Mouse (Mus musculus) limb, embryonic 14.5 days (tissue): Measurements from ENCODE around the gene Tmppe. TPM values are rescaled to one million over a fixed set of nuclear protein-coding genes. Genes with fewer than 3 reads are reported as not detected.
"Not testable (repeated sequence)": the region's sequence is repeated elsewhere in the genome, so short reads cannot be mapped to it uniquely, and the experiment has no call there.

Experiments
- ATAC-seq: fragments of 200-750 bp; cut with Nextera tagmentation; 2 replicates; pipeline ENCODE4 v1.8.0; 2017; ENCODE audit warnings: low read depth, moderate number of reproducible peaks, moderate TSS enrichment; ENCODE audit not compliant: low FRiP score
- DNase-seq: peaks from one replicate; pipeline ENCODE4 v3.0.0-alpha.2; 2015; ENCODE audit warnings: low spot score
- H3K27ac ChIP-seq: fragments of 300-500 bp; sonication (generic); replicated peaks from 2 replicates; pipeline ENCODE4 v1.5.1; 2014; ENCODE audit warnings: low read depth, mild to moderate bottlenecking, low read length, moderate library complexity, mixed read lengths
- H3K27me3 ChIP-seq: fragments of 300-500 bp; sonication (generic); 2 replicates; pipeline ENCODE4 v1.6.1; 2014; ENCODE audit warnings: low read length, mixed read lengths; ENCODE audit not compliant: control insufficient read depth, insufficient read depth
- H3K36me3 ChIP-seq: fragments of 300-500 bp; sonication (generic); 2 replicates; pipeline ENCODE4 v1.6.1; 2014; ENCODE audit warnings: mild to moderate bottlenecking, low read length, moderate library complexity, mixed read lengths; ENCODE audit not compliant: control insufficient read depth, insufficient read depth
- H3K4me1 ChIP-seq: fragments of 300-500 bp; sonication (generic); 2 replicates; pipeline ENCODE4 v1.6.1; 2014; ENCODE audit warnings: antibody characterized with exemption, low read length, mixed read lengths; ENCODE audit not compliant: control insufficient read depth, insufficient read depth
- H3K4me2 ChIP-seq: fragments of 300-500 bp; sonication (generic); replicated peaks from 2 replicates; pipeline ENCODE4 v1.6.1; 2014; ENCODE audit warnings: low read depth, mild to moderate bottlenecking, low read length, moderate library complexity; ENCODE audit not compliant: severe bottlenecking
- H3K4me3 ChIP-seq: fragments of 300-500 bp; sonication (generic); replicated peaks from 2 replicates; pipeline ENCODE4 v1.5.1; 2014; ENCODE audit warnings: low read length
- H3K9ac ChIP-seq: fragments of 300-500 bp; sonication (generic); 2 replicates; pipeline ENCODE4 v1.6.1; 2014; ENCODE audit warnings: mild to moderate bottlenecking, low read depth, low read length, moderate library complexity; ENCODE audit not compliant: severe bottlenecking
- H3K9me3 ChIP-seq: fragments of 300-500 bp; sonication (generic); 2 replicates; pipeline ENCODE4 v1.6.1; 2016; ENCODE audit warnings: low read length; ENCODE audit not compliant: control insufficient read depth
- POLR2A ChIP-seq: fragments of 200-500 bp; IDR thresholded peaks from 2 replicates; pipeline ENCODE4 v1.8.0; 2012; ENCODE audit warnings: inconsistent platforms, mild to moderate bottlenecking, moderate library complexity, borderline replicate concordance; ENCODE audit not compliant: insufficient read depth, insufficient read length; ENCODE audit errors: extremely low read depth
- WGBS: fragments of 180-500 bp; shearing (Covaris S2); extraction: QIAGEN DNeasy Blood & Tissue Kit; methylation state at CpG from one replicate; pipeline ENCODE4 v1.1.7; 2014; 5-methylcytosine and 5-hydroxymethylcytosine counted together
- polyA plus RNA-seq, 2 experiments: library from polyadenylated mRNA; depleted of rRNA in 1 of 2; stranded (reverse) in 1 of 2; unstranded in 1 of 2; fragments of >200 nt; fragmentation: Nextera tagmentation in 1 of 2; extraction: Ambion mirVana in 1 of 2; gene quantifications; 2 replicates each; pipeline versions ENCODE4 v1.2.1 to v1.2.3; 2012 to 2014

Gene Tmppe
- polyA plus RNA-seq (2012; rRNA removed): 4.4 and 5.4 TPM in 2 replicates
- 3.5 and 3.7 TPM in 2 replicates for polyA plus RNA-seq (2014; fragmentation: Nextera tagmentation; extraction: Ambion mirVana)

DNA sequence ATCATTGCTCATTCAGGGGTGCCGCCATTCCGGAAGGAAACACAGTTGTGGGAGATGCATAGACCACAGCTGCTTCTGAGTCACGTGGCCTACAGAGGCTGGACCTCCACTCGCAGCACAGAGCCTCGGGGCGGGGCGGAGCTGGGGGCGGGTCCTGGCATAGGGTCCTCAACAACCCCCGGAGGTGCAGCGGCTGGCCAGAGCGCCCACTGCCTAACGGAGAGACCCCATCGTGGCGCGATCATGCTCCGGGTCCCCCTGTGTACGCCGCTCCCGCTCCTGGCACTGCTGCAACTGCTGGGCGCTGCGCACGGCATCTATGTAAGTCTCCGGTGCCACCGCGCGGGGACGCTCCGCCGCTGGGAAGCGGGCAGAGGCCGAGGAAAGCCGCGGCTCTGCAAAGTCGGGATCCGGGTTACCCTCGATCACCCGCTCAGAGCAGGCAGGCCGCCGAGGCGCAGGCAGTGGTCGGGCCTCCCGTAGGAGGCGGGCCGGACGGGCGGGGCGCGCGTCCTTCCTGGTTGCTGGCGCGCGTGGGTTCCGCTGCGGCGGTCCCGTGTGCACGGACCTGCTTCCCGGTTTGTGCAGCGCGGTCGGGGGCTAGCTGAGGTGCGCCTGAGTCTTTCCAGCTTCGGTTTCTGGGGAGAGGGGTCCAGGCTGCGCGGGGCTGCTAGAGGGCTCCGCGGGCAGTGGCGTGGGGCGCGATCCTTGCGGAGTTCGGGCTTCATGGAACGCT, at the start of gene Tmppe, which contains the start of gene Glb1:
Gene Tmppe (plus strand): TSS at position 157 of the 736 bp plus-strand sequence.
Gene Glb1 (plus strand): TSS at position 128 of the 736 bp plus-strand sequence.
- Histone ChIP-seq H3K4me1 (peaks cover 10% of the 10 kb centered on the region), H3K9ac (peak within 1 kb of the TSS; percentile 89), H3K9me3 (no peaks in the 10 kb centered on the region), H3K27me3 (no peaks in the 10 kb centered on the region), H3K4me2 (peak within 1 kb of the TSS; percentile 79), H3K36me3 (peaks cover 15% of the 10 kb centered on the region), H3K27ac (peak within 1 kb of the TSS; percentile 95), H3K4me3 (peak within 1 kb of the TSS; percentile 86)
- TF ChIP-seq POLR2A: 0 out of 2 replicates have a peak, but pooled peaks have one; percentile 20
- DNase-seq (peak; percentile 89), ATAC-seq (peak; percentile 99)
- under 1% methylated on average over 54 of the region's 73 CpGs for WGBS

DNA sequence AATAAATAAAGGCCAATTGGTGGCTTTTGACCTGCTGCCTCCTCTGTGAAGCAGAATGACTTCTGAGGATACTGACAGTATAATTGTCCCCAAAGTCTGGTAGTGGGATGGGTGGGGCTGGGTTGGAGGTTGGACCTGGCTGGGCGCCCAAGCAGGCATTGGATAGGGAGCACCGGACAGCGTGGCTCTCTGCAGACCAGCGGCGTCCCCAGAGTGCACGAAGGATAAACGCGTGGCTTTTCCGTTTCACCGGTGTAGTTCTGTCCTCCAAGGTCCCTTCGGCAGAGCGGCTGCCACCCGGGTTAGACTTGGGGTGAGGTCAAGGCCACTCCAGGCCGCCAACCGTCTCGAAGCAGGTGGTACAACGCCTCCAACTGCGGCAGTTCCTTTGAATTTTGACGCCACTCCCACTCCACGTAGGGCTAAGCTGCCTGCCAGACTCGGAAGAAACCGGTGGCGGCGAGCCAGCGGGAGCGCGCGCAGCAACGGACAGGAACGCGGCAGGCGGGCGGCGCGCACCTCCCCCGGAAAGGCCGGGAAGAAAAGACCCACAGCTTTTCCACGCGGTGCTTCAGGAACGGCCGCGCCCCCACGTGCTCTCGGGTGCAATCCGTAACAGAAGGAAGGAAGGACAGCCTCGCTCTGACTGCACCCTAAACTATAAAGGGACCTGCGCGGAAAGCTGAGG, 33.0 kb upstream of the Tmppe start:
- no peaks in the 10 kb centered on the region for H3K4me1 ChIP-seq
- peak; percentile 75 for DNase-seq
- no peak overlapping the region for H3K27ac ChIP-seq
- peak; percentile 83 for ATAC-seq
- peak overlapping the region; percentile 61 for H3K9ac ChIP-seq
- TF ChIP-seq POLR2A: no peak
- WGBS: under 1% methylated on average over 47 of the region's 48 CpGs
- peak overlapping the region; percentile 88 for H3K4me2 ChIP-seq
- H3K9me3 ChIP-seq: no peaks in the 10 kb centered on the region
- H3K4me3 ChIP-seq: peak overlapping the region; percentile 51
- H3K27me3 ChIP-seq: no peaks in the 10 kb centered on the region
- no peaks in the 10 kb centered on the region for H3K36me3 ChIP-seq

DNA sequence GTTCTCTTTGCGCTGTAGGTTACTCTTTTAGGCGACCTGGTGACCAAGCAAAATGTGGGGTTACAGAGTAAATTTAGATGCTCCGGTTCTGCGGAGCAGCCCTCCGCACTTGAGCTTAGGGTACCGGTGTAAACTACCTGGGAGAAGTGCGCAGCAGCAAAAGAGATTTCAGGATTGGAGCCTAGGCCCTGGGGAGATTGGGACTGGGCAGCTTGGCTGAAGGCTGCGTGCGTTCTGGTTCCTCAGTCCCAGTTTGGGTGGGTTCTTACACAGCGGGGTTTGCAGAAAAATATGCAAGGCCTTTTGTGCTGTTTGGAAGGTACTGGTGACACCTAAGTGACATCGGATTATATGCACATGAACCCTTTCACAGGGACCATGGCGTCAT, 32.4 kb upstream of the Tmppe start:
- DNase-seq: no peak
- 0 out of 2 replicates have a peak, but pooled peaks have one; percentile 17 for ATAC-seq

DNA sequence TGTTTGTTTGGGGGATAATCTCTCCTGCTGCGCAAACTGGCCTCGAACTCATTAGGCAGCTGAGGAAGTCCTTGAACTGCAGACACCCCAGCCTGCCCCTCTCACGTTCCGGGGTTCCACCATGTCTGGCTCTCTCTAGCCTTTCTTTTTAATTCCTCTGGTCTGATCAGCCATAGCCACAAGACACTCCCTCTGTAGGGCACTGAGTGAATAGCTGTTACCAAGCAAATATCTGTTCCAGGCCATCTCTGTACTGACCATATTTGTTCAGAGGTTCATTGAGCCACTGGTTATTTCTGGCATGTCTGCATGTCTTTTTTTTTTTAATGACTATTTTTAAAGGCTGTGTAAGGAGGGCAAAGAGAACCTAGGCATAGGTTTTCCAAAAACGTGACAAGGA, 31.5 kb upstream of the Tmppe start:
- not testable (repeated sequence) for H3K9me3 ChIP-seq, DNase-seq, H3K4me1 ChIP-seq, H3K4me3 ChIP-seq, H3K27ac ChIP-seq, H3K9ac ChIP-seq, H3K36me3 ChIP-seq, H3K27me3 ChIP-seq, ATAC-seq, H3K4me2 ChIP-seq
- 60% methylated on average over 5 of the region's 5 CpGs for WGBS

More for the DNA sequence above, 32.4 kb upstream of the Tmppe start:
- TF ChIP-seq POLR2A: no peak
- H3K27me3 ChIP-seq: no peaks in the 10 kb centered on the region
- 12% methylated on average over 12 of the region's 12 CpGs for WGBS
- H3K27ac ChIP-seq: no peak overlapping the region
- peak overlapping the region; percentile 51 for H3K4me3 ChIP-seq
- H3K4me1 ChIP-seq: no peaks in the 10 kb centered on the region
- no peaks in the 10 kb centered on the region for H3K9me3 ChIP-seq
- H3K4me2 ChIP-seq: peak overlapping the region; percentile 88
- 0 out of 2 replicates have a peak, but pooled peaks cover 2% of the 10 kb centered on the region for H3K36me3 ChIP-seq
- H3K9ac ChIP-seq: peak overlapping the region; percentile 61

DNA sequence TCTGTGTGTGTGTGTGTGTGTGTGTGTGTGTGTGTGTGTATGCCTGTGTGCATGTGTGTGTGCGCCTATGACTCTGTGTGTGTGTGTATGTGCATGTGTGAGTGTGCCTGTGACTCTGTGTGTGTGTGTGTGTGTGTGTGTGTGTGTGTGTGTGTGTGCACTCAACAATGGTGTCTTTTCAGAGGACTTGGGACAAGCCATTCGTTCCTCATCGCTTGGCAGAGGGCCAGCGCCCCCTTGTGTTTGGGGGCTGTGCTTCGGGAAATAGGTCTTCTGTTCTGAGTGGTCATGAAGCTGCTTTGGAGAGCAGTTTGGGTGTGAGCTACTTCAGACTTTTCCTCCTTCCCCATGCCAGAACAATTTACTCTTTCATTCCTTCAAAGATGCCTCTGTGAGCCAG, 29.2 kb upstream of the Tmppe start:
- not testable (repeated sequence) for H3K27ac ChIP-seq, H3K27me3 ChIP-seq, H3K4me3 ChIP-seq, DNase-seq, H3K4me1 ChIP-seq, H3K4me2 ChIP-seq, H3K9ac ChIP-seq, ATAC-seq, H3K9me3 ChIP-seq
- H3K36me3 ChIP-seq: peaks cover 16% of the 10 kb centered on the region
- 34% methylated on average over 5 of the region's 5 CpGs for WGBS
